Mouse (Mus musculus) megakaryocyte, embryonic 14.5 days (primary cell): ENCODE data around the gene Lrrc28.

ENCODE experiments used
- FLI1 ChIP-seq: IDR thresholded peaks from 2 replicates; pipeline ENCODE4 v1.6.1; 2012; ENCODE audit warnings: low read length, inconsistent platforms, mixed read lengths
- GATA1 ChIP-seq: IDR thresholded peaks from 3 replicates; pipeline ENCODE4 v1.6.1; 2012; ENCODE audit warnings: mixed read lengths, low read length, inconsistent platforms, borderline replicate concordance

DNA sequence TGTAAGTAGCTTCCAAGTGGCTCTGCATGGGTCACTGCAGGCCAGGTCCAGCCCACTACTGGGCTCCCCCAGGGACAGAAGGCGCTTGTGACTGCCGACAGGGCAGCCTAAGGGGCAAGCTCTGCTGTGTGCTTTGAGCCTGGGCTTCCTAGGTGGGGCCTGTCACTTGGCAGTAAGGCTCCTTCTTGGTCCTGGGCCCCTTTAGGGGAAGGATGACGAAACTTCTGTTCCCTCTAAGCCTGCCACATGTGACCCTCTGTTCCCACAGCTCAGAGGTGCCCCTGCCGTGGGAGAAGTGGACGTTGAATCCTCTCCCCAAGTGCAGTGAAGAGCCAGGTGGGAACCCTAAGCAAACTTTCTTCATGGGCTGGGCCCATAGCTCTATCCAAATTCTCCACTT, 165.9 kb downstream of the Lrrc28 start:
- no peak for TF ChIP-seq GATA1
- no peak for TF ChIP-seq FLI1
